Mouse (Mus musculus) myocyte (in vitro differentiated cells): Measurements from ENCODE around the gene Nos1.

Source experiments
- CEBPB ChIP-seq: IDR thresholded peaks from 2 replicates; pipeline ENCODE4 v1.6.1; 2011; ENCODE audit warnings: mild to moderate bottlenecking, moderate library complexity; ENCODE audit not compliant: poor library complexity, insufficient read depth, severe bottlenecking
- E2F4 ChIP-seq: IDR thresholded peaks from one replicate; pipeline ENCODE4 v1.6.1; 2011; ENCODE audit warnings: mild to moderate bottlenecking, control low read depth, moderate library complexity; ENCODE audit not compliant: insufficient read depth
- MAX ChIP-seq: IDR thresholded peaks from one replicate; pipeline ENCODE4 v1.6.1; 2011; ENCODE audit warnings: low read depth, mild to moderate bottlenecking, control low read depth
- MYOD1 ChIP-seq, 3 experiments: IDR thresholded peaks; one replicate each; pipeline ENCODE4 v1.6.1; 2011; ENCODE audit warnings: control low read depth in 2 of 3, low read depth in 2 of 3, mild to moderate bottlenecking in 2 of 3, moderate library complexity in 1 of 3; ENCODE audit not compliant: insufficient read length in 2 of 3, control insufficient read depth in 1 of 3
- MYOG ChIP-seq, 3 experiments: IDR thresholded peaks; one replicate each; pipeline ENCODE4 v1.6.1; 2011; ENCODE audit warnings: control low read depth in 2 of 3, low read depth in 2 of 3, mild to moderate bottlenecking in 2 of 3; ENCODE audit not compliant: insufficient read length in 2 of 3, control insufficient read depth in 1 of 3, insufficient read depth in 1 of 3
- POLR2A ChIP-seq: IDR thresholded peaks from one replicate; pipeline ENCODE4 v1.6.1; 2011; ENCODE audit warnings: low read depth, mild to moderate bottlenecking, control low read depth, moderate library complexity; ENCODE audit not compliant: insufficient read length
- TCF3 ChIP-seq: IDR thresholded peaks from one replicate; pipeline ENCODE4 v1.6.1; 2011; ENCODE audit warnings: low read depth, control low read depth; ENCODE audit not compliant: insufficient read length

GRCm38 (mm10) chr5:117791875-117792274 is 11.0 kb downstream of the Nos1 start:
- TF ChIP-seq TCF3 (no peak), MAX (no peak), POLR2A (no peak), MYOD1 (IDR thresholded peaks at IDR 0.05; ENCODE audit: control insufficient read depth in 1 of 3, insufficient read length in 2 of 3, low read depth in 2 of 3) (no peak), MYOG (IDR thresholded peaks at IDR 0.05; ENCODE audit: control insufficient read depth in 1 of 3, insufficient read depth in 1 of 3, insufficient read length in 2 of 3, low read depth in 2 of 3) (no peak), E2F4 (no peak), CEBPB (no peak)
